Mouse (Mus musculus) WW6 (cell line): Measurements from ENCODE around the gene Nr4a1.

Experiments
- DNase-seq: peaks from one replicate; pipeline ENCODE4 v3.0.0-alpha.2; 2013; ENCODE audit warnings: low read depth, low spot score

Nr4a1 gene

DNA sequence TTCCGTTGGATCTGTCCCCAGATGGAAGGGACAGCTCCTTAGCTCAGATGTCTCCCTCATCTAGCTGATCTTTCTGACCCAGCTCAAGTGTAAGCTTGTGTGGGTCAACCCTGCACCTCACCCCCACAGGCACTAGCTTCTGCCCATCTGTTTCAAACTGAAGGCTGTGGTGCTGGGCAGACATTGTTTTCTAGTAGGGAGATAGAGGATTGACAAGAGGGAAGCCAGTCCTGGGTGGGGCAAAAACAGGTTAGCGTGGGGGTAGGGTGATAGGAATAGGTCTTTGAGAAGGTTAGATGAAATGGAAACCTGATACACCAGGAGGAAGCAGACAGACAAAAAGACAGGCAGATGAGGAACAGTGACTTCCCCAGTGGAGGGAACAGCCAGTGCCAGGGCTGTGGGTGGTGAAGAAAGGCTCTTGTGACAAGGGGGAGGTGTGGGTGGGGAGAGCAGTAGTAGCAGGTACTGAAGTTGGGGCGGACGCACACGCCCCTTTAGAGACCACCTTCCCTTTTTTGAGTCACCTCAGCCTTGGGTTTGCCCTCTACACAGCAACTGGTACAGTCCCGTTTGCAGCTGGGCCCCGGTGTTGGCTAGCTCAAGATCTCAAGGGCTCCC, 1.9 kb downstream of the Nr4a1 start:
- DNase-seq: no peak

DNA sequence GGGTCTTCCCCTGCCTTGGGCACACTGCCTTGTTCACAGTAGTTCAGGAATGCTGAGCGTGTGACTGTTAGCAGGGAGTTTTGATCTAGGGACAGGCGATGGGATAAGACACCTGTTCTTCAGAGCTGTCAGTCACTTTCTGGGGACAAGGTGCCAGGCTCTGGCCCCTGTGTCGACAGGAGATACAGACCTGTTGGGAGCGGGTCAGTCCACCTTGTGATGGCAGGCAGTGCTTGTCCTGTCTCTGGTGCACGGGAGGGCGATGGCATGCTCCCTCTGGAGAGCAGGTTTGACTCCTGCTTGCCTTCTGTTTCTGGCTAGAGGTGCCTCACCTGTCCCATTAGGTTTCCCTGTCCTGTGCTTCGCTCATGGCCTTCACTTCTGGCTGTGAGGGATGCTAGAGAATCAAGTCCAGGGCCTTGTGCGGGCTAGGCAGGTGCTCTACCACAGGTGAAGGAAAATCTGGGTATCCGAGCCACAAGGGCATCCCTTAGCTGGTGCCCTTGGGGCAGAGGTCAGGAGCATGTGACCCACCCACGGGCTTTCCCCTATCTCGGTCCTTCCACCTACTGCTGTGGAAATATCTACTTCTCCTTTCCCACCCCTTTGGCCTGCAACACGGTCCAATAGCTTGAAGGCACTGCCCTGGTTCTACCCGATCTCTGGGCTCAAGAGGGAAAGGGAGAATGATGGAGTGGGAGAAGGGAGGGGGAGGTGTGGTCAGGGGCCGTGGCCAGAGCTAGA, 2.6 kb downstream of the Nr4a1 start:
- DNase-seq: no peak

DNA sequence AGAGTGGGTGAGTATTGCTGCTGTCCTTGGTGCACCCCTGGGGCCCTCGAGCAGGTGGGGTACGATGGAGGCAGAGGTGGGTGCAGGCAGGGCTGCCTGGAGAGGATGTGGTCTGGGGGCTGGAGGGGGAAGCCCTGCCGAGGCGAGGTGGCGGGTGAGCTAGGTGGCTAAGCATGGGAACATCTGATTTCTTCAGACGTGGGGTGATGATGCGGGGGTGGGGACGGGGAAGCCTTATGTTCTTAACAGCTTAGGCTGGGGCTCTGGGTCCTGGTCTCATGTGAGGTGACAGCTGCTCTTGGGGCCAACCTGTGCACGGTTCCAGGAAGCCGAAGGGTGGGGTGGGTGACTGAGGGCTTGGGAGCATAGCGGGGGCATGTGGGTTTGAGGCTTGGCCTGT, 4.4 kb downstream of the Nr4a1 start:
- DNase-seq: no peak

DNA sequence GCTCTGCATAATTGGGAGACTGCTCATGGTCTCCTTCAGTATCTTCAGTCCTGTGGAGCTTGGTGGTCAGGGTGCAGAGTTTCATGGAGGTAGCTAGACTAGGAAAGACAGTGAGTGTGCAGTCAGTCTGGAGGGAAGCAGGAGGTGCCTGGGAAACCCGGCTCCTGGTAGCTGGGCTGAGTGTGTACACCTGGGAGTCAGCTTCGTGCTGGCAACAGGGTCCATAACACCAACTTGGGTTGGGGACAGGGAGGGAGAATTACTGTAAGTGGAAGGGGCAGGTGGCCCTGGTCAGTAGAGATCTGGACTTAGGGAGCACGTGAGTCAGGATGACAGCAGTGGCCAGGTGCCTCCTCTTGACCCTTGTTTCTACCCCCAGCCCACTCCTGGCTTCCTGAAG, 5.9 kb downstream of the Nr4a1 start:
- no peak for DNase-seq

DNA sequence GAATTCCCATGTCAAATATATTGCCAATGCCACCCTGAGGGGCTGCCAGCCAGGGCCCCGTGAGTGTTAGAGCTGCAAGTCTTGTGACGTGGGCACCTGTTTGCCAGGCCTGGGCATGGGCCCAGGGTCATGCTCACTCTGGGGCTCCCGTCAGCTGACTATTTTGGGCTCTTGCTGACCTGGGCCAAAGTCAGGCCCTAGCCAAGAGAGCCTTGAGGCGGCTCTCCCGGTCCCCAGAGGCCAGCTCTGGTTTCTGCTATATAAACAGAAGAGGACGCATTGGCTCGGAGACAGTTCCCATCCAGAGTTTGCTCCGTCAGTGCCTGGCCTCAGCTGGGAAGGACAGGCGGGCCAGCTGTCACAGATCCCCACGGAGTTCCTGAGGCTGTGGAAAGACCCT, 6.3 kb downstream of the Nr4a1 start:
- DNase-seq: no peak

DNA sequence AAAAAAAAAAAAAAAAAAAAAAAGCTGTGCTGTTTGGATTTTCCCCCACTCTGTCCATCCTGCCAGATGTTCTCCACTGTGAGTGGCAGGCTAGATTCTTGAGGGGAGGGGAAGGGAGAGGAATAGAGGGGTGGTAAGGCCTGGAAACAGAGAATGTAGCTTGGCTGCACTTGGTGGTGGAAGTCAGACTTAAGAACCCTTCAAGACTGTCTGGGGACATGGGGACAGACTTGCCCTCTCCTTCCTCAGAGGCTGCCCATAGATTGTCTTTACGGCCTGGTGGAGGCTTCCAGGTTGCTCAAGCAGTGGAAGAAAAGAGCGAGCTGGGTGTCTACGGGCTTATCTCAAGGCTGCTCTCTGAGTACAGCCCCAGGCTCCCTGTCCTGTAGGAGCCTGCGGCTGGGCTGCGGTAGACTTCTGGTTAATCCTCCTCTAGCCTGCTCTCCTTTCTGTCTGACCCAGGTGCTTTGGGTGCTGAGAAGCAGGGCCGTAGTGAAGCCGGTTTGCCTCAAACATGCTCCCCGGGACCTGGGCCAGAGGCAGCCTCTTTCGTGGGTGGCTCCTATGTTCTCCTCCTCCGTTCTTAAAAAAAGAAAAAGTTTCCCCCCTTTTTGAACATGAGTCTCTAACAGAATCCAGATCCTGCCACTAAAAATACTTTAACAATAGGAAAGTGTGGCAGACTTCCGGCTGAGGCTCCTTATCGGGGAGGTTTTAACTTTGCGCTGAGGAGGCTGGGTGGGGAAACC, 7.0 kb downstream of the Nr4a1 start:
- no peak for DNase-seq

DNA sequence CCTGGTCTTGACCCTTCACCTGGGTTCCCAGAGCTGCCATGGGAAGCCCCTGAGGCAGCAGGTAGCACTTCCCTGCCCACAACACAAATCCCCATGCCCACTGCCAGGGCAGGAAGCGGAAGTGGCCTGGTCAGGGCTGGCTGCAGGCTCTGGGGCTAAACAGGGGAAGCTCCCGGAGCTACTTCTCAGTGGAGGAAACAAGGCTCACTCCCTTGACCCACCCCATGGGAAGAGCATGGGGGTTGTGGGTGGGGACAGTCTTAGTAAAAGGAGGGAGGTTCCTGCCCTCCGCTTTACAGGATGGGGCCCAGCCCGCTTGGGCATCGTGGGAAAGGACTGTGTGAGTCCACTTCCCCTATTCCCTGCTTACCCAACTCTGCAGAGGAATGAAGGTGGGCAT, 8.4 kb downstream of the Nr4a1 start:
- no peak for DNase-seq

DNA sequence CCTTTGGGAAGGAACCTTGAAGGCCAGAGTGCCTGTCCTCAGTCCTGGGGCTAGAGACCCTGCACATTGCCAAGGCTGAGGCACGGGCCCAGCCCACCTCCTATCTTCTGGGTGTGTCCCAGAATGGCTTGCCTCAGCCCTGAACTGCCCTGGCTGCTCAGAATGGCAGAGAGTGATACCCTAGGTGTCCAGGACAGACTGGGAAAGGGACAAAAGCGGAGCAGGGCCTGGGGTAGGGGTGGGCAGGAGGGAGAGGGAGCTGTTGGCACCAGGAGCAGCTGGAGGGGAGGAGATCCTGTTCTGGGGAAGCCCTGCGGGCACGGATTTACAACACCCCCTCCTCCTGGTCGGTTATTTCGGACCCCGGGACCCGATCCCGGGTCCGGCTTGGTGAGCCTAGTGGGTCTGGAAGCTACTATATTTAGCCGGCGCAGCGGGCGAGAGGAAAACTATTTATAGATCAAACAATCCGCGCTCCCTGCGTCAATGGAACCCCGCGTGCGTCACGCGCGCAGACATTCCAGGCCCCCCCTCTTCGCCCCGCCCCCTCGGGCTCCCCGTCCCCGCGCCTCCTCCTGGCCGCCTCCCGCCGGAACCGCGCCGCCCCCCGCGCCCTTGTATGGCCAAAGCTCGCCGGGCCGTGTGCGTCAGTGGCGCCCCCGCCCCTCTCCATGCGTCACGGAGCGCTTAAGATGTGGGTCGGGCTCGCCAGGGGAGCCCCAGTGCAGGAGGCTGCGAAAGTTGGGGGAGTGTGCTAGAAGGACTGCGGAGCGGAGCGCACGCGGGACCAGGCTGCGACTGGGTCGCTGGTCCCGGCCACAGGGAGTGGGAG, 12.3 kb downstream of the Nr4a1 start:
- DNase-seq: no peak

DNA sequence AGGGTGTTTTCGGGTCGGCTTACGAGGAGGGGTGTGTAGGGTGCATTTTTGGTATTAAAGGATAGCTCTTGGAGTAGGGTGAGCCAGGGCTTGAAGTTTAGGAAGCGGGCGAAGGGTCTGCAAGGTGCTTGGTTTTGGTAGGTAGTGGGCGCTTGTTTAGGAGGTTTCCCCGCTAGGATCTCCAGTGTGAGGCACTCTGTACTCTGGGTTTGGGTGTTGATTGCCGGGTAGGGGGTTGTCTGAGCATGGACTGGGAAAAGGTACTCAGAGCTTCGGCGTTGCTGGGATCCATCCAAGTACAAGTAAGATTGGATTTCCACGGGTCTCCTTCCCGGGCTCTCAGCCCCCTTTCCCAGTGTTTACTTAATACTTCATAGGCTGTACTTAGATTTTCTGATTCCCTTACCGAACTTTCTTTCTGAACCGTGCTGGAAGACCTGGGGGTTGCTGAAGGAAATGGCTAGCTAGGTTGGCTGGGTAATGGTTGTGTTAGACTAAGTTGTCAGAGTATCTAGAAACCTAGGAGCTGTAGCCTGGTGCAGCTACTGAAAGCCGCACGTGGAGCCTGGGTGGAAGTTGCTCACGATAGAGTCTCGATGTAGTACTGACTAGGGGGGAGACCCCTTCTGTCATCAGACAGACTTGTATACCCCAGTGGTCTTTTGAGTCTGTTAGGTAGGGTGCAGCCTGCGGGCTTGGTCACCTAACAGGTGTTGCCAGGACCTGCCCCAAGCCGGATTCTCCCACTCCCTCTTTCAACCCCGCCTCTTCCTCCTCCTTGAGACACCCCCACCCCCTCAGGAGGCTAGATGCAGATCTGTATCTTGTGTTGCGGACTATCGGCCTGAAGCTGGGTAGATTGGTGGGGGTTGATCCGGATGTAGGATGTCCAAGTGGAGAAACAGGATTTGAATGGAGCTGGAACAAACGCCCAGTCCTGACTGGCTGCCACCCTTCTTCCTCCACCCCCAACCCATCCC, 13.3 kb downstream of the Nr4a1 start:
- DNase-seq: no peak

DNA sequence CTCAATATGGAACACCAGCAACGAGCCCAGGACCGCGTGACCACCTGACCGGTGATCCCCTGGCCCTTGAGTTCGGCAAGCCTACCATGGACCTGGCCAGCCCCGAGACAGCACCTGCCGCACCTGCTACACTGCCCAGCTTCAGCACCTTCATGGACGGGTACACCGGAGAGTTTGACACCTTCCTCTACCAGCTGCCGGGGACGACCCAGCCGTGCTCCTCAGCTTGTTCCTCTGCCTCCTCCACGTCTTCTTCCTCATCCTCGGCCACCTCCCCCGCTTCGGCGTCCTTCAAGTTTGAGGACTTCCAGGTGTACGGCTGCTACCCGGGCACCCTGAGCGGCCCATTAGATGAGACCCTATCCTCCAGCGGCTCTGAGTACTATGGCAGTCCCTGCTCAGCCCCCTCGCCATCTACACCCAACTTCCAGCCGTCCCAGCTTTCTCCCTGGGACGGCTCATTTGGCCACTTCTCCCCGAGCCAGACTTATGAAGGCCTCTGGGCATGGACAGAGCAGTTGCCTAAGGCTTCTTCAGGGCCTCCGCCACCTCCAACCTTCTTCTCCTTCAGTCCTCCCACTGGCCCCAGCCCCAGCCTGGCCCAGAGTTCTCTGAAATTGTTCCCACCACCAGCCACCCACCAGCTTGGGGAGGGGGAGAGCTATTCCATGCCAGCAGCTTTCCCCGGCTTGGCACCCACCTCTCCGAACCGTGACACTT, 16.2 kb downstream of the Nr4a1 start:
- DNase-seq: no peak

DNA sequence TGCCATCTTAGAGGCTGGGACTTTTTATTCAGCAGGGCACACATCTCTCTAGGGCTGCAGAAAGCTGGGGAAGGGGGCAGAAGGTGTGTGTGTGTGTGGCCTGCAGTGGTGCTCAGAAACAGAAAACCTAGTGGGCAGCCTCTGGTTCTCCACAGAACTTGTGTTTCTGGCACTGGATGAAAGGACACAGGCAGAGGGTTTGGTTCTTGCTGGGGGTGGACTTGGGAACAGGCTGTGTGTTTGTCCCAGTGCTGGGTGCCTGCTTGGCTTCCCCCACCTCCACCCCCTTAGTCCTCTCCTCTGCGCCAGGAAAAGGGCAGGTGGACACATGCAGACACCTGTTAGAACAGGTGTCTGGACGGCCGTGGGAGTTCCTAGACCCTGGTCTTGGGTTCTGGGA, 17.0 kb downstream of the Nr4a1 start:
- DNase-seq: no peak

DNA sequence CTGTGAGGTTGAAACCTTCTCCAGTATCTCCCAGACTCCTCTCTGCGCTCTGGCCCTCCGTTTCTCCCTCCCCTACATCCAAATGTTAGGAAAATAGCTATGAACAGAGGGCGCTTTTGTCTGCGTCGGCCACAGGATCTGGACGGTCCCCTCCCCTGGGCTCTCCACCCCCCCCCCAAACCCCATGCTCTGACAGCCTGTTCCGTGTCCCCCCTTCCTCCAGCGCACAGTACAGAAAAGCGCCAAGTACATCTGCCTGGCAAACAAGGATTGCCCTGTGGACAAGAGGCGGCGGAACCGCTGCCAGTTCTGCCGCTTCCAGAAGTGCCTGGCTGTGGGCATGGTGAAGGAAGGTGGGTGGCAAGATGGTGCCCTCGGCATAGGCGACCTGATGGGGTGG, 17.4 kb downstream of the Nr4a1 start:
- no peak for DNase-seq

DNA sequence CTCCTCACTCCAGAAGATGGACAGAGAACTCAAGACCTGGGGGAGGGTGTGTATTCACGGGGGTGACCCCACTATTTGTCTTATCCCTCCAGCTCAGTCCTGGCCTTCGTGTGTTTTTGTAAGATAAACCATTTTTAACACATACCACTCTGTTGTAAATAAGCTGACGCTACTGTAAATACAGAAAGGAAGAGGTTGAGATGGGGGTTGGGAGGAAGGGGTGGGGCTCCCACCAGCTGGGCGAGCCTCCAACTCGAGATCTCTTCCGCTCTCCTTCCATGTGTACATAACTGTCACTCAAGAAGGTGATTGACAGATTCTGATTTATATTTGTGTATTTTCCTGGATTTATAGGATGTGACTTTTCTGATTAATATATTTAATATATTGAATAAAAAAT, 20.3 kb downstream of the Nr4a1 start:
- DNase-seq: no peak

DNA sequence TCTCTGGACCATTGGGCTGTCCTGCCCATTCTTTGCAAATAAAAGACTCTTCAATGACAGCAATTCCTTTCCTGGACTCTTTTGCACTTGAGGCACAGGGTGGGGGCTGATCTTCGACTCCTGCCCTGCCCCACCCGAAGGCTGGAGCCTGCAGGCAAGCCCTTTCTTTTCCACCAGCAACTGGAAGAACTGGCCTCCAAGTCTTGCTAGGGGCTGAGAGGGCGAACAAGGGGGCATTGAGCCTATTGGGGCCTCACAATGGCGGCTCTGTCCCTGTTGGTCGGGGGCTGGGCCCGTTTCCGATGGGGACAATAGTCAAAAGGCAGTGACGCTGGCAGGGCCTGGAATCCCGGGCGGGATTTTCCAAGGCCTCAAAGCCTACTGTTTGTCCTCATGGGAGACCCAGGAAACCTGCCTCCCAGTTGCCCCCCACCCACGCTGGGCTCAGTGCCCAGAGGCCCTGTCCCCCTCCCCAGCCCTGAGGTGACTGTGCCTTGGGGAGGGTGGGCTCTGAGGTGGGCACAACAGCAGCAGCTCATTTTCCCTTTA, 23.4 kb downstream of the Nr4a1 start:
- DNase-seq: no peak

DNA sequence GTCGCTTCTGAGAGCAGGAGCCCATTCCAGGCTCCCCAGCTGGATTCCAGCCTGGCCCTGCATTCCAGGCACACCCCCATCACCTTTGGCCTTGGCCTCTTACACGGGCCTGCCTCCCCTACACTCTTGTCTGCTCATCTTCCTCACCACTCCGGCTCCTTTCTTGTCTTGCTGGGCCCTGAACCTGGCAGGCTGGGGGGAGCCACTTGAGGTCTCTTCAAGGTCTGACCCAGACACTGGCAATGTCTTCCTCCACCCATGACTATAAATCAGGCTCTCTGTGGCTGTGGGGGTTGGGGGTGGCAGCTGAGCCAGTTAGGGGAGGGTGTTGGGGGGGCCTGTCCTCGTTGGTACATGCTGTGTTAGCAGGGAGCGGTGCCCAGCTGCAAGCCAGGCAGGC, 24.5 kb downstream of the Nr4a1 start:
- no peak for DNase-seq

DNA sequence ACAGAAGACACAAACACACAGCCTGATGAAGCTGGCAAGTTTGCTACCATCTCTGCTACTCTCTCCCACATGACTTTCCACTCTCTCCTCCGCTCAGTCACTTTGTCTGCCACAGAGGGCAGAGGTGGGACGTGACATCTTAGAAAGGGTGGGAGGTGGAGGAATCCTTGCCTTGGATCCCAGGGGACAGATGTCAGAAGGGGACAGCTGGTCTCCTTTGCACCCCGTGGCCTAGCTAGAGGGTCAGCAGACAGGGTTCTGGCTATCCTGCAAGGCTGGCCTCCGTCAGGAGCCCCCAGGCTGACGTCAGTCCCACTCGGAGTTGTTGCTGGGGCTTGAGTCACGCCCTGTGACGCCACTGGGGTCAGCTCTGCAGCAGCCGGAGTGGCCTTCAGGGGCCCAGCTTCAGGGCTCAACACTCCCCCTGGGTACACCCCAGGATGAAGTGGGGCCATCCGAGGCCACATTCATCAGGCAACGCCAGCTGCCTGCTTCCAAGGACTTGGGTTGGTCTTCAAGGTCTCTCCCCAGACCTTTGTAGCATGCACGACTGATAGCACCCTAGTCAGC, 25.4 kb downstream of the Nr4a1 start:
- DNase-seq: no peak

DNA sequence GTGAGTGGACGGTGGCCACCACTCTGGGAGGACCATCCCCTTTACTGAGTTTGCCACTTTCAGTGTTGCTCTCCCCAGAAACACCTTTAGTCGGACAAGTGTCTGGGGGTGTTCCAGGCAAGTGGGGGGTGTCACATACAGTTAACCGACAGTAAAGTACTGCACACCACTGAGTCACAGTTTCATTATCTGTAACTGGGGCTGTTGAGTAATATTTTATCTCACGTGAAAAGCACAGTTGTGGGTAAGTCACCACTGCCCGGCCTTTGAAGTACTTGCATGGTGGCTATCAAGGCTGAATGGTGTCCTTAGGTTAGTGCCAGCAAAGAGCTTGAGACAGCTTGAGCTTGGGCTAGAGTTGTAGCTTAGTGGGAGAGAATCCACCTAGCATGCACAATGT, 28.4 kb downstream of the Nr4a1 start:
- DNase-seq: no peak

DNA sequence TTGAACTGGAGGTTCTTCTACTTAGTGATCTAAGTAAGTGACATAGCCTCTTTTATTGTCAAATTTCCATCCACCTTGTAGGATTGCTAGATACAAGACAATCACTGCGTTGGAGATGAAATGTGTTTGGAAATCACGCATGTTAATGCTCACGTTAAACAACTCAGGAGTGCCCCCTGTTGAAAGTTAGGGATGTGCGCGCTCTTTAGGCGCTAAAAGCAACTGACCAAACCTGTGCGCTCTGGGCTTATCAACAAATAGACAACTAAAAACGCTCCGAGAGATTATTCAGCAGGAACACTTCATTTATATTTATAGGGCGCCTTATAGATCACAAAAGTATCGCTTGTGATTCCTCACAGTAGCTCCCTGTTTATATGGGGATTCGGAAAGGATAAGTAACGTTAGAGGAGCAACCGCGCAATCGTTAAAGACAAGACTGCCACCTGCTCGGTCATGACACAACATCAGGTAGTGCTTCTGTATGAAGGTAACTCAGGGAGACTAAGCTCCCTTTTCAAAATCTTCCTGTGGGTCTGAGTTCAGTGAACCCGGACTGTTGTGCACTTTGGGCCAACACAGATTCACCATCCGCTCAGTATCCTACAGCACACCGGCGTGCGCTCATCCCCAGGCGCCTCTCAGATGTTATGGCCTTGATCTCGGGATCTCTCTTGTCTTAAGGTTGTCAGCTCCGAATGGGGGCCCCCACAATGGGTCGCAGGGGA, 29.3 kb downstream of the Nr4a1 start:
- no peak for DNase-seq
